Mouse (Mus musculus) embryo, embryonic 10.5 days (tissue): Measurements from ENCODE around the gene Jmjd7.
A peak's percentile ranks its signal among the peaks of the same experiment; 100 is the strongest.

Experiments
- DNase-seq: peaks from one replicate; pipeline ENCODE4 v3.0.0-alpha.2; 2015; ENCODE audit warnings: low spot score

Jmjd7 gene

DNA sequence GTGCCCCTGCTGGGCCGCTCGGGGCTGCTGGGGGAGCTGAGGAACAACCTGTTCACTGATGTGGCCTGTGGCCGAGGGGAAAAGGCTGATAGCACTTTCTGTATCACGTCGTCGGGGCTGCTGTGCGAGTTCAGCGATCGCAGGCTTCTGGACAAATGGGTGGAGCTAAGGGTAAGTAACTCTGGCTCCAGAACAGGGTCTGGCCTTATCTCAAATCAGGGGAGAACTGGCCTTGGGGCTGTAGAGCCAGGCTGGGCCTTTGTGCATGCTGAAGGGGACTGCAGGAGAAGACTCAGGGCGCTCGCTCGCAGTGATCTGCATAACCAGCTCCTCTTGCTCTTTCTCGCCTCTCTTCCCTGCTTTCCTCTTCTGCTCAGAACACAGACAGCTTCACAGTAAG, 14.4 kb upstream of the Jmjd7 start:
- DNase-seq: no peak

DNA sequence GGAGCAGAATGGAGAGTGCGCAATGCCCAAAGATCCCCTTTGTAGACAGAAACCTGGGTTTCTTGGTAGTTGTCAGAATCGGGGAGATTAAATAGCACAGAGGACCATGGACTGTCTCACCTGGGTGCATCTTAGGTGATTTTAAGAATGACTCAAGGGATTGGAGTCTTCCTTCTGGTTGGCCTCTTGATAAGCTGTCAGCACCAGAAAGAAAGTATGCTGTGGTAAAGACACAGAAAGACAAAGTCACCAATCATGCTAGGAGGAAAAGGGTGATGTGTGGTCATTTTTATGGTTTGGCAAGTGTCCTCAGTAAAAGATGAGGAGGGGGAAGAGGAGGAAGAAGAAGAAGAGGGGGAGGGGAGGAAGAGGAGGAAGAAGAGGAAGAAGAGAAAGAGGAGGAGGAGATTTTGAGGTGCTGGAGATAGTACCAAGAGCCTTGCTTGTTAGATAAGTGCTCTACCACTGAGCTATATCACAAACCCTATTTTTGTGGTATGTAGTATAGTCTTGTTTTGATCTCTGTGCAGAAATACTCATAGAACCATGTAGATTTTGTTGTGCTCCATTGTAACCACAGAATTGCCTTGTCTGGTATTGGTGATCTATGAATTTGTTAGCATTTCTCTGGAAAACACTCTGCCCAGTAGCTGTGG, 13.3 kb upstream of the Jmjd7 start:
- no peak for DNase-seq

DNA sequence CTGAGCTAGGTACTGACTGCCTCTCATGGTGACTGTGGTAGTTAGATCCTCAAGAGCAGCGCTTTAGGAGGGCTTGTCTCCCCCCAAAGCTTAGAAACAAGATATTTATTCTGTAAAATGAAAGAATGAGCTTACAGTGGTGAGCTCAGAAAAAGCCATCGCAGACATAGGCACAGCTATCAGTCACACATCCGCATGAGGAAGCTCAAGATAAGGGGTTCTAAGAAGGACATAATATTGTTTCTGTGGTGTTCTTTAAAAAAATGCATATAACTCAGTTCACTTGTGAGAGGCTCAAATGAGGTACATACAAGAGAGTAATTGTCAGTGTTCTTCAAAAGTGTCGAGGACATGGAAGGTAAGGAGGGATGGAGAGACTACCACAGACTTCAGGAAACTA, 11.4 kb upstream of the Jmjd7 start:
- no peak for DNase-seq

DNA sequence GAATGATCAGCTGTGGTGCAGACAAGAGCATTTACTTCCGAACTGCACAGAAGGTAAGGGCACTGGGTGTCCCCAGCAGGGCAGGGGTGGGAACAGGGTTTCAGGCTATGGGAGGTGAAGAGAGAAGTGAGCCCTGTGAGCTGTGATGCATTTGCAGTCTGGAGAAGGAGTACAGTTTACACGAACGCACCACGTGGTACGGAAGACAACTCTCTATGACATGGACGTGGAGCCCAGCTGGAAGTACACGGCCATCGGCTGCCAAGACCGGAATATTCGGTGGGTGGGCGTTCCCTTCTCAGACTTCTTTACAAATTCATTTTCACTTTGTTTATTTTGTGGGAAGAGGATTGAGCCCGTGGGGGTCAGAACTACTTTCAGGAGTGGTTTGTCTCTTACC, 9.7 kb upstream of the Jmjd7 start:
- DNase-seq: no peak

DNA sequence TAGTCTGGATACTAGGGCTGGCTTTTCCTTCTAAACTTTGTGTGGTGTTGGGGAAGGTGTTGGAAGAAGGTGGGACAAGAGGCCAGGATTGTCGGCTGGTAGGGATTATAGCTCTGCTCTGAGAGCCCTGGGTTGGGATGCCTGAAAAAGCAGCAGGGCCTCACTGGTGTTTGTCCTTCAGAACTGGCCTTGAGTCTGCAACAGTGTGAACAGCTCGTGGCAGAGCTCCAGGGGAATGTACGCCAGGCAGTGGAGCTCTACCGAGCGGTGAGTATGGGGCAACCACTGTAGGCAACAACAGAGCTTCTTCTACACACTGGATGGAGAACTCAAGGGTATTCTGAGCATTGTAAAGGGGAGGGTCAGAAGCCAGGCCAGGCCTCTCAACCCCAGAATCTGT, 2.9 kb upstream of the Jmjd7 start:
- DNase-seq: no peak

DNA sequence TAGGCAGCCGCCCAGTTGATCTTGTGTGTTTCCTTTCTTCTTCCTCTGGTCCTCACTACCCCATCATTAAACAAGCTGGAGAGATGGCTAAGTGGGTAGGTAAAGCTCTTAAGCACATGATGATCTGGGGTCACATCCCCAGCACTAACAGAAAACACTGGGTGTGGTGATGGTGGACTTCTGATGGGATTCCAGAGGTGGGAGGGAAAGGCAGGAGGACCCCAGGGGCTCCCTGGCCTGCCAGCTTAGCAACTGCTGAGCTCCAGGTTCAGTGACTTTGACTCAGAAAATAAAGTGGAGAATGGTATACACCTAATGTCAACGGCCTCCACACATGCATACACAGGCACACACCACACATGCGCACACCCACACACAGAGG, 658 bp downstream of the Jmjd7 start:
- DNase-seq: peak; percentile 53

DNA sequence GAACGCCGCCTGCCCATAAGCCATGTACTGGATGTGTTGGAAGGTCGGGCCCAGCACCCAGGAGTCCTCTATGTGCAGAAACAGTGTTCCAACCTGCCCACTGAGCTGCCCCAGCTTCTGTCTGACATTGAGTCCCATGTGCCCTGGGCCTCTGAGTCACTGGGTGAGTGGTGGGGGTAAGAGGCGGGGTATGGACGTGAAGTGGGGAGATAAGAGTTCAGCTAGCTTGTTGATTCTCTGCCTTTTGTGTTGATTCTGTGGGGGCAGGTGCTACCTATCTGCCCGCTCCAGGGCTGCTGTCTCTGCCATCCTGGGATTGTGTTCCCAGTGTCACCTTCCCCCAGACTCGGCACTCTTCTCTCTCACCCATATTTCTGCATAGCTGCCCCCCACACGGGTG, 3.1 kb downstream of the Jmjd7 start:
- no peak for DNase-seq

DNA sequence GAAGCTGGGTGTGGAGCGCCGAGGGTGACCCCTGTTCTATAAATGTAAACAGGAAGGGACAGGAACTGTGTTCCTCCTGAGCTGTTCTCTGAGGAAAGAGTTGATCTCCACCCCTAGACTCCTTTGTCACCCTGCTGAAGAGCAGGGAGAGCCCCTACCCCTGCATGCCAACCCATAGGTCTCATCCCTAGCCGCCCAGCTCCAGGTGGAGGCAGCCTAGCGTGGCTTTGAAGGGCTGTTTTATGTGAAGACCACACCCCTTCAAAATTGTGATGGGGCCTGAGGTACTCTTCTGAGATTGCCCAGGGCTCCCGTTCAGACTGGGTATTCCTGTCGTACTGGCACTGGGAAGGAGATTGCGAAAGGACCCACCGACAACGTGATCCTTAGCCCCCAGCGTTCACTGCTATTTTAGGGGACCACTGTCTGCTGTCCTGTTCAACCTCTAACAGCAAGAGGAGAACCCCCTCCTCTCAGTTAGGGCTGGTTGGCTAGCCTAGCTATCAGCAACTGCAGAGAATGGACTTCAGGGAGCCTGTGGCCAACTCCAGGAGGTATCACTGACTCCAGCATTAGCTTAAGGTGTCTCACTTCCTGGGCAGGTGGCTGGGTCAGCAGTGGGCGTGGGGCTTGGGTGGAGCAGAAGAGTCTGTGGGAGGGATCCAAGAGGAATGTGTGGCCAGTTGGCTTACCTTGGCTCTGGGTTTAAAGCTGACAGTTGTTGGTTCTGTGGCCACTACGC, 5.6 kb downstream of the Jmjd7 start, which contains the start of gene Pla2g4b:
Gene Pla2g4b (plus strand): TSS at position 692 of the 742 bp plus-strand sequence.
- no peak for DNase-seq

DNA sequence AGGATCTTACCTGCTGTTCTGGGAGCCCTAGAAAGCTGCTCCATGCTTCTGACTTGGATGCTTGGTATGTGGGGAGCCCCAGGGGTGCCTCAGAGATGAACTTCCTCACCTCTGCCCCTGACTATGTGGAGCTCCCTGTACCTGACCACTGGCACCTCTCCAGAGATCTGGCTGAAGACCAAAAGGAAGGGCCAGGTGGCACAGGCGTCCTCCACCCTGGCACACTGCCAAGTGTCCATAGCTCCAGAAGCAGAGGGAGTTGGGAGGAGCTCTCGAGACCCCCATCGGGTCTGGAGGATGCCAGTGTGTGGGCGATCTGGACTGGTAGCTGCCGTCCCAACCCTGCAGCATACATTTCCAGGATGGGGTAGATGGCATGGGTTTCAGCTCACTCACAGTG, 6.4 kb downstream of the Jmjd7 start:
- DNase-seq: no peak

DNA sequence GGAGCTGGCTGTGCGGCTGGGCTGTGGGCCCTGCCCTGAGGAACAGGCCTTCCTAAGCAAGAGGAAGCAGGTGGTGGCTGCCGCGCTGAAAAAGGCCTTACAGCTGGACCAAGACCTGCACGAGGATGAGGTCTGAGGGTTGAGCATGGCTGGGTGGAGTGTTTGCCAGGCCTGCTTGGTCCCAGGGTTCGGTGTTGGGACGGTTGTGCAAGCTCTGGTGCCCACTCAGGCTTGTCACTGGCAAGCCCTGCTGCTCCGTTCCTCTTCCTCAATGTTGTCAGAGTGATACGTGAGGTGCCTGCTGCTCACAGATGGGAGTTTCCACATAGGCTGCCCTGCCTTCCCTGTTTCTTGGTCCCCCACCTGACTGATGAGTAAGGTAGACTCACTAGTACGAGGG, 10.5 kb downstream of the Jmjd7 start:
- no peak for DNase-seq

DNA sequence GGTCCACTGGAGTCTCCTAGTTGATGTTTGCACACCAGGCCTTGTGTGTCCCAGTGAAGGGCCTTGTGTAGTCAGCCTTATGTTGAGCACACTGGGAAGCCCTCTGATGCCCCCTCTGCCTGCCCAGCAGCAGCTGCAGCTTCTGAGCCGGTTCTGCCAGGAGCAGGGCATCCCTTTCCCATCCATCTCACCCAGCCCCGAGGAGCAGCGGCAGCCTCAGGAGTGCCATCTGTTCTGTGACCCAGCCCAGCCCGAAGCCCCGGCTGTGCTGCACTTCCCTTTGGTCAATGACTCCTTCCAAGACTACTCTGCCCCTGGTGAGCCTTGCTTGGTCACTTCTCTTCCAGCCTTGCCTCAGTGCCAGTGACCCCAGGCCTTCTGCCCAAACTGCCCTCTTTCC, 13.7 kb downstream of the Jmjd7 start:
- DNase-seq: no peak

DNA sequence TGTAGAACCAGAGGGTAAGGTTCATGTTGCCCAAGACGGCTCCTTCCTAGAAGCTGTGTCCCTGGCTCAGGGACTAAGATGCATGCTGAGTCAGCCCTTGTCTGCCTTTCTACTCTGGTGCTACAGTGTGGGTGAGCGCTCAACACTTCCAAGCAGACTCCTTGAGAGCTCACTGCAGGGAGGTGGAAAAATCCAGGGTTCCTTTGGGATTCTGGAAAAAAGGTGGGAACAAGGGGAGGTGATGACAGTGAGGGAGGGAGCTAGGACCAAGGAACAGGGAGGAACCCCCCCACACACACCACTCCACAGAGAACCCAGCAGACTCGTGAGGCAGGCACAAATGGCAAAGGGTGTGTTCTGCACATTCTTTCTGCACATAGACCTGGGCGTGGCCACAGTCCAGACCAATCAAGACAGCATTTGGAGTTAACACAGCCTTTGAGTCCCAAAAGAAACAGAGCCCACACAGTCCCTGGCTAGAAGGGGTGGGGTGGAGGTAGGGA, 16.9 kb downstream of the Jmjd7 start:
- peak; percentile 14 for DNase-seq

DNA sequence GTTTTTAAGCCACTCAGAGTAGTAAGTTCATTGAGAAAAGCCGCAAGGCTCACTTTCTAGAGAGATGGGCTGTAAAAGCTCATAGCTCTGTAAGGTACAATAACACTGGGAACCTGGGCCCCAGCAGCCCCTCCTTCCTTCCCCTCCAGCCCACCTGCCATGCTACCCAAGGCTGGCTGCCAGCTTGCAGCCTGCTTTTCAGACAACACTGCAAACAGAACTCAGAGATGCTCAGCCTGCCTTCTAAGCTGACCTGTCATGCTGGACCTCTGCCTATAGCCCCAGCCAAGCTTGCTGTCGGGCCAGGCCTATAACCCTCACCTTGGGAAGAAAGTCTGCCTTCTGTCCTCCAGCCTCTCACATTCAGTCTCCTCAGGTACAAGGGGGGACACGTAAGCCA, 17.4 kb downstream of the Jmjd7 start:
- no peak for DNase-seq

DNA sequence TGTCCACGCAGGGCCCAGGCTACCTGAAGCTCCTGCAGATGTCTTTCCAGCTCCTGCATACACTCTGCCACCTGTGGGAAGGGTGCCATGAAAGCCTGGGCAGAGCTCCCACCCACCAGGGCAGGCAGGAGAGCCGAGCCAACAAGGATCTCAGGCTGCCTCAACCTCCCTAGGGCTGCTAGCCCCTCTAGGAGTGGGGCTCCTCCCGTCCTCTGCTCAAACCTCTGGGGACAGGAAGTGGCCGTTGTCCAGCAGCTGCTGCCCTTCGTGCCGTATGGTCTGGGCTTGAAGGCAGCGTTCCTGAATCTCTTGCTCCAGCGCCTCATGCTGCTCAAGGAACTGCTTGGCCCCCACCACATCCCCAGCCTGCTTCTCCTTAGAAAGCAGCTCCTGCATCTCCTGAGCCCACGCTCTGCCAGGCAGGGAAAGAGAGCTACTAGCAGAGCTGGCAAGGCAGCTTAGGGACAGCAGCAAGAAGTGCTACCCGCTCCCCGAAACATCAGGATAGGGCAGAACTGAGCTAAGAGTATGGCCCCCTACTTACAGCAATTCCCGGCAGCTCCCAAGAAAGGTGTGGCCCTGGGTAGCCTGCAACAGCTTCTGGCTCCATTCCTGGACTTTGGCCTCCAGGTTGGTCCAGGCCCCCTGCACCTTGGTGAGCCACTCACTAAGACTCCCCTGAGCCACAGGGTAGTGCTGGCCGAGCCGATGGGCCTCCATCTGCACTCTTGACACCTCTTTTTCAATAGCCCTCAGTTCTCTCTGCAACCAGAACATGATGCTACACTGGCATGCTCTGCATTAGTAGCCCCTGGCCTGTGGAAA, 19.4 kb downstream of the Jmjd7 start:
- no peak for DNase-seq

DNA sequence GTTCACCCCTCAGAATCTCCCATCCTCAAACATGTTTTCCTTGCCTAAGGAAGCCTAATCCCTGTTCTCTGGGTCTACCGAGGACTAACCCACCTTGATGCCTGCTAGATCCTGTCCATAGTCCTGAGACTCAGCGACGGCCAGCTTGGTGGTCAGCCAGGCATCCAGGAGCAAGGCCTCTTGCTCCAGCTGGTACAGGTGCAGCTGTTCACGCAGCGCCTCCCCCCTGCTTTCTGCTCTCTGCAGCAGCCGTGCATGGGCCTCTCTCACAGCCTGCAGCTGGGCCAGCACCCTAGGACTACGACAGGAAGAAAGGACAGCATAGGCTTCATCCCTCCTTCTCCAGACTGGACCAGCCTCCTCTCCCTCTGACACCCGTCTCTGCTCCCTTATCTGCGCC, 20.9 kb downstream of the Jmjd7 start:
- DNase-seq: no peak

DNA sequence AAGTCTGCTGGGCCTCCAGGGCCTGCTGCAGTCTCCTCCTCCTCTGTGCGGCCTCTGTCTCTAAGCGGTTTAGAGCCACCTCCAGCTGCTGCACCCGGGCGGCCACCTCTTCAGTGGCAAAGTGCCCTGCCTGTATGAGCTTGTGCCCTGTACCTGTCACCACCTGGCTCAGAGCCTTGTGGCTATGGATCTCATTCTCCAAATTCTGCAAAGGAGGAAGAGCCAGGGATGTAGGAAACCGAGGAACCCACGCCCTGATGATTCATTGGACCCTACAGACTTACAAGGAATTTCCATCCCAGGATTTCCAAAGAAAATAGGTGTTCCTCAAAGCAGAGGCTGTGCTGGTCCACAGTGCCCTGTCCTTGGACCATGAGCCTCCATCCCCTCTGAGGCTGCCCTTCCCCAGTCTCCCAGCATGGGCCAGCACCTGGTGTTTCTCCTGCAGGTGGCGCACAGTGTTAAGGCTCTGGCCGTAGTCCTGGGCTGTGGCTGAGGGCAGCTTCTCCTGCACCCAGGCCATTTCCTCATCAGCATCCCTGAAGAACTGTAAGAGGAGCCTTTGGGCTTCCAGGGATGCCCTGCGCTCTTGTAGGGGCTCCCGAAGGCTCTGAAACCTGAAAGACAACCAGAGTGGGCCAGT, 22.5 kb downstream of the Jmjd7 start:
- peak; percentile 56 for DNase-seq

DNA sequence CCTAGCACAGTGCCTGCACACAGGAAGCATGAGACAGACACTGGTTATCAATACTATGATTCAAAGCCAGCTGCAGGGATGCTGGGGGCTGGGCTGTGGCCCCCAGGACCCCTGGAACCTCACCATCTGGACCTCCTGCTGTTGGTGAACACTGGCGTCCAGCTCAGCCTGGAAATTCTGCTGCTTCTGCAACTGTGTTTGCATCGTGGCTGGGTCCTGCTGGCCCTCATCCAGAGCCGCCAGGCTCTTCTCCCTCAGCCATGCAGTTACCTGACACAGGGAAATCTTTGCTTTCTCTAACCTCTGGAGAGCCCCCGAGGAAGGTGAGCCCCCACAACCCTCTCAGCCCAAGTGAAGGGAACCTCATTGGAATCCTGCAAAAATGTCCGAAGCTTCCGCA, 24.1 kb downstream of the Jmjd7 start:
- no peak for DNase-seq

DNA sequence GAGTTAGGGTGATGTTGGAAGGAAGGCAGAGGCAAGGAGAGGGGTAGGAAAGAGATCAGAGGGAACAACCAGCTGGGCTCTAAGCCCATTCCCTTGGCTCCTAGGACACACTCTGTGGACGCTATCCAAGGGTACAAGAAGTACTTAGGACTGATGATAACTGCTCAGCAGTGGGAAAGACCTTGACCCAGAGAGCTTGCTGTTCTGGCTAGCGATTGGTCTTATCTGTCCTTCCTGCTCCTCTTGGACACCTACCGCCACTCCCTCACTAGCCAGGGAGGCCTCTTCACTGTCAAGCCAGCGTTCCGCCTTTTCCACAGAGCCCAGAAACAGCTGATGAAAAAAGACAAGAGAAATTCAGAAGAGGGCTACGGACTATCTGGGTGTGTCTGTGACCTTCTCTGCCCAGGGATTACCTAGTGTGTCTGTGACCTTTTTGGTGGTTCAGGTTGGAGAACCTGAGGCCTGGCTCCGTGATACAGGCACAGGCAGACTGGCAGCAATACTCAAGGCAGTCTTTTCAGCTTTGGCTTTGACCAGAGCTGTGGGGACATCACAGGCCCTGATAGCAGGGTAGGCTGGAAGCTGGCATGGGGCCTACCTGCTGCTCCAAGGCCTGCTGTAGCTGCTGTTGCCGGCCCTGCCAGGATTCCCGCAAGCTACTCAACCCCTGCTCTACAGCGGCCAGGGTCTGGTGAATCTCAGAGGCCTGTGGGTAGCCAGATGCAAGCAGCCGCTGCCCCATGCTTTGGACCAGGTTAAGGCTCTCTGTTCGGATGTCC, 27.7 kb downstream of the Jmjd7 start:
- DNase-seq: no peak

DNA sequence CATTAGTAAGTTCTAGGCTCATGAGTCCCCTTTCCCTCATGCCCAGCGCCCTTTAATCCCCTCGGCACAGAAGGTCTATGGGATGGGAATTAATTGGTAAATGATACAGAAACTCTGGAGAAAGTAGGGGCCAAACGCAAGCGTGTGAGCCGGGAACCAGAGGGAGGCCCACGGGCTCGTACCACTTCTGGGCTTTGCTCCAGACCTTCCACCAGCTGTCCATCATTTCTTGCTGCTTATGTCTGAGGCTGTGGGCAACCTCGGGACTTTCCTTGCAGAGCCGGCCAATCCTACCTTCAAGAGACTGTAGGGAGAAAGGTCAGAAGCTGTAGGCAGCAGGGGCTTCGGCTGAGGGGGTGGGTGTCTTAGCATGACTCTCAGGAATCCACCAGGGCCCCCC, 28.6 kb downstream of the Jmjd7 start:
- DNase-seq: no peak

DNA sequence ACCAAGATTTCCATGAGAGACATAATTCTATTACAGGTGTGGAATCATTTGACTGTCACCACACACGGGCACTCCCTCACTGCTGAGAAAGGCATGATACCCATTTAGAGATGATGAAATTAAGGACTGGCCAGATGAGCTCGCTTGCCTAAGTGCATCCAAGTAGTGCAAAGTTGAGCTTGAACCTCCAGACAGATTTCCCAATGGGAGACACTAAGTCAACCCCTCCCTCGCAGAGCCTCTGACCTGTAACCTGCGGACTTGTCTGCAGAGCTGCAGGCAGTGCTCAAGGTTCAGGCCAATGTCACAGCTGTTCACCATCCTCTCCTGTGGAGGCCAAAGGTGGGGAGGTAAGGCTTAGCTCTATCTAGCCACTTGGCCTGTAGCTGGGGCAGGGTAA, 31.5 kb downstream of the Jmjd7 start:
- no peak for DNase-seq

DNA sequence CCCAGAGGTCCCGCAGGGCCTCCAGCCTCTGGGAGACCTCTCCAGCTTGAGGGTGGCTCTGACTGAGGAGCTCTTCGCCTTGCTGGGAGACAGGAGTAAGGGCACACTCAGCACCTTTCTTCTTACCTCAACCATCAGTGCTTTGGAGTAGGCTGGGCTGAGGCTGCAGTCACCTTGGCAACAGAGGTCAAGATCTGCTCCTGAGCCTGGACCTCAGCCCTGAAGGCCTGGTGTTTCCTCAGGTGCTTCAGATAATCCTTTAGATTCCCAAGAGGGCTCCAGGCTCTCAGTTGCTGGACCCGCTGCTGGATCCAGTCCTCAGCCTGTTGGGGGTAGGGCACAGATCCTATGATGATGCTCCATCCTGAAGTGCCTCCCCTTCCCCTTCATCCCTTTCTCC, 32.2 kb downstream of the Jmjd7 start:
- DNase-seq: no peak

DNA sequence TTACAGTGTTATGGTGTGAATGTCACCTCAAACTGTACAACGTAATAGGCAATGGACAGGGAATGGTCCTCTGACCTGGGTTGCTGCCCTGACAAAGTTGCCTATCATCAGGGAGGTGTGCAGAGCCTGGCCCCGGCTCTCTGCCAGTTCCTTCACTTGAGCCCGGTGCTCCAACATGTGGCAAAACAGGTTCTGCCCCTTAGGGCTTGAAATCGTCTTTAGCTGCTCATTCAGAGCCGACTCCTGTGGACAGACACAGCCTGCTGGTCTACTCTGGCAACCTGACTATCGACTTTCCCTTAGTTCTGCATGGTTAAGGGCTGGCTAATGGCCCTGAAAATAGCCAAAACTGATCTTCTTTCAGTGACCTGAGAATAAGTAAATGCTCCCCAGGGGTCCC, 32.9 kb downstream of the Jmjd7 start:
- peak; percentile 8 for DNase-seq
